Mouse (Mus musculus): ENCODE measurements at regions not wholly inside any gene's neighbourhood (a gene's known extent, or its start where the extent isn't known, plus 50 kb on each side); places are given as distances from the start of the nearest gene placed in this dataset.

DNA sequence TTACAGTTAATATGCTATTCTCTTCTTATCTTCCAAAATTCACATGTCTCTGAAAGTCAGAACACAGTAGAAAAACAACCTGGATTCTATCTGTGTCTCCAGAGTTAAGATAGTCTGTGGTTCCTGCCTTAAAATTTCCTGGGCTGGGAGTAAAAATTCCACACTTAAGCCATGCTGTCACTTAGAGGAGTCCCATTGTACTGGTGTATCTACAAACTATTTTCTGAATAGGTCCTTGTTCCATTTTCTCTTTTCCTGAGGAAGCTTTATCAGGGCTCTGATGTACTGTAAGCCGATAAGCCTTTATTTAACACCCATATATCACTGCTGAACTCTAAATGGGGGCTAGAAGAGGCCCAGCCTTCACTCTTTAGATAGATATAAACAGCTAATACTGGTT, 1171.1 kb downstream of the Efnb2 start:
- H3K27ac ChIP-seq (ENCODE audit: poor library complexity, severe bottlenecking), result no peak overlapping the region
- no peak overlapping the region for H3K4me3 ChIP-seq
- H3K9ac ChIP-seq, result no peak overlapping the region
- ATAC-seq (ENCODE audit: insufficient number of reproducible peaks, low FRiP score), result peak; percentile 55
- H3K4me1 ChIP-seq (replicated peaks), result 0 out of 2 replicates have a peak, but pooled peaks cover 4% of the 10 kb centered on the region
- H3K27me3 ChIP-seq (replicated peaks), result no peaks in the 10 kb centered on the region
- no peaks in the 10 kb centered on the region for H3K36me3 ChIP-seq
- H3K4me2 ChIP-seq, result no peak overlapping the region
- WGBS, result 16% methylated on average over 1 of the region's 1 CpGs
- no peaks in the 10 kb centered on the region for H3K9me3 ChIP-seq (replicated peaks)

DNA sequence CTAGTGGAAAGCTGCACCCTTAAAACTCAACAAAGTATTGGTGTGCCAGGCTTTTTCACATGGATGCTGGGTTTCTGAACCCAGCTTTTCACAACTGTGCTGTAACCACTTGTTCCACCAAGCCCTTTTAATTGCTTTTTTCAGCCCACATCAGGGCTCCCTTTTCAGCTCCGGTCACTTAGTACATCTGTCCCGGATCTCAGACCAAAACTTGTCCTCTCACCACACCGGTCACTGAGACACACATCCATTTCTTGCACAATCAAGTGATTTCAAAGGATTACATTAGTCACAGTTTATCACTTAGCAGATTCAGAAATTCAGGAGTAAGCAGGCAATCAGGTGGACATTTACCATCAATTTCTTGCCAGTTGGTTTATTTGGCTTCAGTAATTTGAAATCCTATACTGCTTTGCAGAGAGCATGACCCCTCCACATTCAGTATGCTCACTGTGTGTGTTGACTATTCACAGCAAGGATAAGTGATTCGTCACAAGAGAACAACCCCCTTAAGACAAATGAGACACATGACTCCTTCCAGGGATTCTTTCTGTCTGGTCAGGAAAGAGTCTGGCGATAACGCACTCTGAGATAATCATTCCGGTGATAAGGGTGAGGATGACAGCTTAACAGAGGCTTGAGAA, 1188.8 kb downstream of the Efnb2 start:
- Histone ChIP-seq H3K27me3 (replicated peaks) (no peaks in the 10 kb centered on the region), H3K4me3 (no peak overlapping the region), H3K9ac (no peak overlapping the region), H3K27ac (ENCODE audit: poor library complexity, severe bottlenecking) (no peak overlapping the region), H3K9me3 (replicated peaks) (no peaks in the 10 kb centered on the region), H3K4me2 (no peak overlapping the region), H3K4me1 (replicated peaks) (peaks cover 5% of the 10 kb centered on the region), H3K36me3 (no peaks in the 10 kb centered on the region)
- 19% methylated on average over 7 of the region's 7 CpGs for WGBS
- no peak for ATAC-seq (ENCODE audit: insufficient number of reproducible peaks, low FRiP score)

DNA sequence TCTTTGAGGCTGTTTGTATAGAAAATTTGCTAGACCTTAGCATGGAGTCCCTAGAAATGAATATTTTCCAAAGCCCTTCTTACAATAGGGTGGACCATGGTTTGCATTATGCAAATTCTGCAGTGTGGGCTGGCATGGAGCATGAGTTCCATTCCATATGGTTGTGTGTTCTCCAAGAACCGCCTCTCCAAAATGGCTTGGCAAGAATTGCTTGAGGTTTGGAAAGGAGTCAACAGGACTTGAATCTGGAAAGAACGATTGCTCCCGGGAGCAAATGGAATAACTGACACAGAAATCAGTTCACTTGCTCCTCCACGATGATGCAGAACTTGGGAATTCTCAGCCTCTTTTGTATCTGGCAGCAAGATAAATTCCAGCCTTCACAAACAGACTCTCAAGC, 1191.8 kb downstream of the Efnb2 start:
- peaks cover 5% of the 10 kb centered on the region for H3K4me1 ChIP-seq (replicated peaks)
- H3K4me3 ChIP-seq, result no peak overlapping the region
- ATAC-seq (ENCODE audit: insufficient number of reproducible peaks, low FRiP score), result no peak
- no peak overlapping the region for H3K27ac ChIP-seq (ENCODE audit: poor library complexity, severe bottlenecking)
- no peaks in the 10 kb centered on the region for H3K27me3 ChIP-seq (replicated peaks)
- H3K4me2 ChIP-seq, result no peak overlapping the region
- WGBS, result 79% methylated on average over 4 of the region's 4 CpGs
- H3K36me3 ChIP-seq, result no peaks in the 10 kb centered on the region
- no peaks in the 10 kb centered on the region for H3K9me3 ChIP-seq (replicated peaks)
- H3K9ac ChIP-seq, result no peak overlapping the region

DNA sequence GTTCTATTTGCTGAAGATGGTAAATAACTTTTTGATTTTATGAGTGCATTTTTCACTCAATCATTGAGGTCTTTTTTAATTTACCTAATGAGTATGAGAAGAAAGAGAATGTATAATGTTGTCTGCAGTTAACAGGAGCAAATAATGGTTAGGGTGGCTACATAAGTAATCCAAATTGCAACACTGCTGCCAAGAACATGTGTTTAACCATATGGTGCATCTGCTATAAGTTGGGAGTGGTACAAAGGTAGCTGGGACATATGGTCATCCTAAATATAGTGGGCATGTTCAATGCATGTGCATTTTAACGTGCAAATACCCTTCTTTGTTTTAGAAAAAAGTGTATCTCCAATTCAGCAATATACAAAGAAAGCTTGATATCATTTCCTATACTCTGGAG, 1198.2 kb downstream of the Efnb2 start:
- Histone ChIP-seq H3K27me3 (replicated peaks) (no peaks in the 10 kb centered on the region), H3K4me1 (replicated peaks) (no peaks in the 10 kb centered on the region), H3K27ac (ENCODE audit: poor library complexity, severe bottlenecking) (no peak overlapping the region), H3K4me3 (no peak overlapping the region), H3K36me3 (no peaks in the 10 kb centered on the region), H3K9ac (no peak overlapping the region), H3K4me2 (no peak overlapping the region), H3K9me3 (replicated peaks) (no peaks in the 10 kb centered on the region)
- no peak for ATAC-seq (ENCODE audit: insufficient number of reproducible peaks, low FRiP score)
- 55% methylated on average over 1 of the region's 1 CpGs for WGBS

DNA sequence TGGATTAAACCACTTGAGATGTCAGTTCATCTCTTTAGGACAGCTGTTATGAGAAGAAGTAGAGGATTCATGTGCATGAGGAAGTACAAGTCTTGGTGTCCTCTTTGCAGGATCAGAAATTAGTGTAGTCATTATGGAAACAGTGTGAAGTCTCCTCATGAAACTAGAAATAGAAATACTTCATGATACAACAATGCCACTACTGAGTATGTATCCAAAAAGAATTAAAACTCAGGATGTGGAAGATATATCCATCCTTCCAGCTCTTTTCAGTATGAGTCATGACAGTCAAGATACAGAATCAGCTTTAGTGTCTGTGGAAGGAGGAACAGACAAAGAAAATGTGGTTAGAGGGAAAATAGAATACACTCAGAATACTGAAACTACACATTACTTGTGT, 1211.7 kb downstream of the Efnb2 start:
- Histone ChIP-seq H3K27me3 (replicated peaks) (no peaks in the 10 kb centered on the region), H3K4me1 (replicated peaks) (peaks cover 4% of the 10 kb centered on the region; the same call in 1 of the 2 replicates), H3K4me2 (no peak overlapping the region), H3K9ac (no peak overlapping the region), H3K27ac (ENCODE audit: poor library complexity, severe bottlenecking) (no peak overlapping the region), H3K36me3 (no peaks in the 10 kb centered on the region), H3K9me3 (replicated peaks) (no peaks in the 10 kb centered on the region), H3K4me3 (no peak overlapping the region)
- ATAC-seq (ENCODE audit: insufficient number of reproducible peaks, low FRiP score), result no peak

DNA sequence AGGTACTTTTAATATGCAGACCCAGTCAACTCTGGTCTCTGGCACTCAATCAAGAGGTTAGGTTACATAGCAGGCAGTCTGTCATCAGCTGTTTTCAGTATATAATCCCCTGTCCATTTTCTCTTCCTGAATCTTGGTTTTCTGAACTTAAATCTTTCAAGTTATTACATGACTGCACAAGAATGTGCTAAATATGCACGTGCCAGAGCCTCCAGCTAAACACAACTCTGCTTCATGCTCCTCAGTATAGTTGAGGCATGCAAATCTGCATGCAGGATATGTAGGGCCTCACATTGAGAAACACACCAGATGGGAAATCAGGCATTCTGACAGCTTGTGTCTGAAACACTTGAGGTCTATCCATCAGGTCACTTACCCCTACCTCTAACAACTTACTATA, 1214.0 kb downstream of the Efnb2 start:
- Histone ChIP-seq H3K4me2 (no peak overlapping the region), H3K4me3 (no peak overlapping the region), H3K9me3 (replicated peaks) (no peaks in the 10 kb centered on the region), H3K9ac (no peak overlapping the region), H3K27me3 (replicated peaks) (no peaks in the 10 kb centered on the region), H3K36me3 (no peaks in the 10 kb centered on the region), H3K4me1 (replicated peaks) (no peaks in the 10 kb centered on the region; the same call in 1 of the 2 replicates), H3K27ac (ENCODE audit: poor library complexity, severe bottlenecking) (no peak overlapping the region)
- ATAC-seq (ENCODE audit: insufficient number of reproducible peaks, low FRiP score), result no peak
- WGBS, result 37% methylated on average over 1 of the region's 1 CpGs

DNA sequence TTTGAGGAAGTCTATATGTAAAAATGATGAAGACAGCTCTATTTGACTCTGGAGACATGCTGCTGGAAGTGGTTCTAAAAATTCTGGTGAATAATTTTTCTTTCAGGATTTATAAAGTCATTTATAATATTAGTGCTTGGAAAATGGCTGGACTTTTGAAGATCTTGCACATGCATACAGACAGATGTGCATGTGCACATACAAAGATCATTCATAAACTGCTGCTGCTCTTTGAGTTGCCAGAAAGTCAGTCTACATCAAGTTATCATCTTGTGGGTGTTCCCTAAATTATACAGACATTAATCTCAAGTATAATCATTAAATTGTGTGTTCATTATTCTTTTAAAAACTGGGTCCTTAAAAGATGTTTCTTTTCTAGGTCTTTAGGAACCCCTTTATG, 1220.2 kb downstream of the Efnb2 start:
- Histone ChIP-seq H3K36me3 (no peaks in the 10 kb centered on the region), H3K4me2 (no peak overlapping the region), H3K27ac (ENCODE audit: poor library complexity, severe bottlenecking) (no peak overlapping the region), H3K9me3 (replicated peaks) (no peaks in the 10 kb centered on the region), H3K27me3 (replicated peaks) (no peaks in the 10 kb centered on the region), H3K4me1 (replicated peaks) (no peaks in the 10 kb centered on the region), H3K4me3 (no peak overlapping the region), H3K9ac (no peak overlapping the region)
- ATAC-seq (ENCODE audit: insufficient number of reproducible peaks, low FRiP score), result no peak

DNA sequence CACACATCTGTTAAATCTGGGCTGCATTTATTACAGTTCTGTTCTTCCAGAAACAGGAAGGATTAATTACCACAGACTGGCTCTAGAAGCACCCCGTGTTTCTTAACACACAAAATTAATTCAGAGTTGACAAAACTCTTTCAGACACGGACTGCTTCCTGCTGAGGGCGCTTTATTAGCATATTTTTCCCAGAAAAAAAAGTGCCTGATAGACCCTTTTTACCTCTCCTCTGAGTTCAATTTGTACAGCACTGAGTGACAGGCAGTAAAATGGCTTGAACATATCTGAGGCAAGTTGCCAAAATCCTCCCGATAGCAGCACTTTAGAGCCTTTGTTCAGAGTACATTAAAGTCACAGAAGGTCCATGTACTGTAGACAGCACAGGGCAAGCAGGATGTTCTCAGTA, 1220.8 kb downstream of the Efnb2 start:
- no peak for ATAC-seq (ENCODE audit: insufficient number of reproducible peaks, low FRiP score)
- no peak overlapping the region for H3K9ac ChIP-seq

DNA sequence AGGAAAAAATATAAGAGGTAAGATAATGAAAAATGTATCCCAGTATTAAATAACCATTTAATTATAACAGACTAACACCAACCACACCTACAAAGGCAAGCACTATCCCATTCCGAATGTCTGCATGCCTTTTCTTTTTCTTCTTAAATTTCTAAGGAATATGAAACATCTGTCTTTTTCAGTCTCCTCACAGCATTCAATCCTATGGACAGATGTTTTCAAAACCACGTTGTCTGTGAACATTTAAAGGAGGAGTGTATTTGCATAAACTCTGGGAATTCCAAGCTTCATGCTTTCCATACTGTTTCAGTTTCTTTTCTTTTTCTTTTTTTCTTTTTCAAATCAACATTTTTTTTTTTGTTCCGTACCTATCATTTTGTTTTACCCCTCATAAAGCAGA, 1221.2 kb downstream of the Efnb2 start:
- Histone ChIP-seq H3K9ac (no peak overlapping the region), H3K27me3 (replicated peaks) (no peaks in the 10 kb centered on the region), H3K27ac (ENCODE audit: poor library complexity, severe bottlenecking) (no peak overlapping the region), H3K9me3 (replicated peaks) (no peaks in the 10 kb centered on the region), H3K4me1 (replicated peaks) (no peaks in the 10 kb centered on the region), H3K36me3 (no peaks in the 10 kb centered on the region), H3K4me3 (no peak overlapping the region), H3K4me2 (no peak overlapping the region)
- no peak for ATAC-seq (ENCODE audit: insufficient number of reproducible peaks, low FRiP score)
- WGBS, result 56% methylated on average over 3 of the region's 3 CpGs

More for the DNA sequence above, 1220.8 kb downstream of the Efnb2 start:
- WGBS, result 16% methylated on average over 4 of the region's 4 CpGs
- Histone ChIP-seq H3K4me2 (no peak overlapping the region), H3K27me3 (replicated peaks) (no peaks in the 10 kb centered on the region), H3K27ac (ENCODE audit: poor library complexity, severe bottlenecking) (no peak overlapping the region), H3K36me3 (no peaks in the 10 kb centered on the region), H3K4me3 (no peak overlapping the region), H3K9me3 (replicated peaks) (no peaks in the 10 kb centered on the region), H3K4me1 (replicated peaks) (no peaks in the 10 kb centered on the region)

DNA sequence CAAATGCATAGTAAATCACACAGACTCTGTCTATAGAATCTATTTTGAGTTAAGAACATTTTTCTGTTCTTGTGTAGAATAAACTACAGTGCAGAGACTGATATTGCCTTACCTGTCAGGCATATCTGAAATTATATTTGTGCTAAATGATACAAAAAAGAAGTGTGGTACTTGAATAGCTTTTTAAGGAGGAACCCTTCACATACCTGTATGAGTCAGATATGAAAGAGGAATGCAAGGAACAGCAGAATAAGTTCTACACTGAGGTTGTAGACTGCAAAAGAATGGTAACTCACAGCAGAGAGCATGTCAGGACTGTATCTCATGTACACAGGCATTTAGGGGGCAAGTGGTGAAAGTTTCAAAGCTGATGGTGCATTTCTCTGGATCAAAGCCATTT, 1230.6 kb downstream of the Efnb2 start:
- no peak overlapping the region for H3K4me3 ChIP-seq
- no peaks in the 10 kb centered on the region for H3K9me3 ChIP-seq (replicated peaks)
- H3K4me1 ChIP-seq (replicated peaks), result no peaks in the 10 kb centered on the region
- H3K4me2 ChIP-seq, result no peak overlapping the region
- H3K36me3 ChIP-seq, result no peaks in the 10 kb centered on the region
- no peaks in the 10 kb centered on the region for H3K27me3 ChIP-seq (replicated peaks)
- no peak for ATAC-seq (ENCODE audit: insufficient number of reproducible peaks, low FRiP score)
- no peak overlapping the region for H3K27ac ChIP-seq (ENCODE audit: poor library complexity, severe bottlenecking)
- H3K9ac ChIP-seq, result no peak overlapping the region

DNA sequence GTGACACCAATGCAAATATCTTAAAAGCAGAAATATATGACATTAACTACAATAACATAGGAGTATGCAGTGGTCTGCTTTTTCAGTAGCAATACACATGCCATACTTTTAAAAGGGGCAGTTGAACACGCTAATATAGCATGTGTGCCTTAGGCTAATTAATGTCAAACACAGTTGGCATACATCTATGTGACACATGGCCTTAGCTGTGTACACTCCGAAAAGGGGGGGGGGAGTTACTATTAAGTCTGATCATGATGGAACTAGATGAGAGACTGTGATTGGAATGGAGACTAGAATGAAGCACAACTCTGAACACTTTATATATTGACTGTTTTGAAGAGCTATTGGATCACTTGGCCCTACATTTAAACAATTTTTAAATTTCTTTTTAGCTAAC, 1262.9 kb downstream of the Efnb2 start:
- H3K4me3 ChIP-seq, result no peak overlapping the region
- H3K36me3 ChIP-seq, result no peaks in the 10 kb centered on the region
- 80% methylated on average over 2 of the region's 2 CpGs for WGBS
- H3K27ac ChIP-seq (ENCODE audit: poor library complexity, severe bottlenecking), result no peak overlapping the region
- H3K9me3 ChIP-seq (replicated peaks), result no peaks in the 10 kb centered on the region
- no peaks in the 10 kb centered on the region for H3K4me1 ChIP-seq (replicated peaks)
- no peak overlapping the region for H3K9ac ChIP-seq
- H3K27me3 ChIP-seq (replicated peaks), result no peaks in the 10 kb centered on the region
- no peak for ATAC-seq (ENCODE audit: insufficient number of reproducible peaks, low FRiP score)
- H3K4me2 ChIP-seq, result no peak overlapping the region

DNA sequence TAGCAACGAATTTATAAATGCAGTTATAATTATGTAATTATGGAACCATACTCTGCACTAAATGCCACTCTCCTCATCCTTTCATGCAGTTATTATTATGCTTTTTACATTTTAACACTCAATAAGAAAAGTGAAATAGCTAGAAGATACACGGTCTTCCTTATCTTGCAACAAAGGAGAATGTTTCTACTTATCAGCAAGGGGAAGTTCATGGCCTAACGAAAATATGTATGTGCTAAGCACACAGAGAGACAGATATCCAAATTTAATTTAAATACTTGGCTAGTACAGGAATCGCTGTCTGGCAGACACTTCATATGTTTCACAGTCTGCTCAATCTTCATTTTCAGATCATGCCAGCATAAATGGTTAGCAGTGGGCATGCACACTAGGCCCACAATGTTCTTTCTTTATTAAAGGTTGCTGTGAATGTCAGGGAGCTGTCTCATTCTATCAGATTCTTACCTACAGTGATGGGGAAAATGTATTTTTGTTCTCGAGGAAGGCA, 1263.6 kb downstream of the Efnb2 start:
- WGBS, result 35% methylated on average over 5 of the region's 5 CpGs
- no peak for ATAC-seq (ENCODE audit: insufficient number of reproducible peaks, low FRiP score)
- H3K4me1 ChIP-seq (replicated peaks), result no peaks in the 10 kb centered on the region

More for the DNA sequence above, 1263.6 kb downstream of the Efnb2 start:
- Histone ChIP-seq H3K9me3 (replicated peaks) (no peaks in the 10 kb centered on the region), H3K4me2 (no peak overlapping the region), H3K4me3 (no peak overlapping the region), H3K27ac (ENCODE audit: poor library complexity, severe bottlenecking) (no peak overlapping the region), H3K36me3 (no peaks in the 10 kb centered on the region), H3K9ac (no peak overlapping the region), H3K27me3 (replicated peaks) (no peaks in the 10 kb centered on the region)

Data from heart, embryonic 12.5 days (tissue).